Mouse (Mus musculus): ENCODE measurements around the gene Spem1.
A peak's percentile ranks its signal among the peaks of the same experiment; 100 is the strongest.

The Spem1 gene

DNA sequence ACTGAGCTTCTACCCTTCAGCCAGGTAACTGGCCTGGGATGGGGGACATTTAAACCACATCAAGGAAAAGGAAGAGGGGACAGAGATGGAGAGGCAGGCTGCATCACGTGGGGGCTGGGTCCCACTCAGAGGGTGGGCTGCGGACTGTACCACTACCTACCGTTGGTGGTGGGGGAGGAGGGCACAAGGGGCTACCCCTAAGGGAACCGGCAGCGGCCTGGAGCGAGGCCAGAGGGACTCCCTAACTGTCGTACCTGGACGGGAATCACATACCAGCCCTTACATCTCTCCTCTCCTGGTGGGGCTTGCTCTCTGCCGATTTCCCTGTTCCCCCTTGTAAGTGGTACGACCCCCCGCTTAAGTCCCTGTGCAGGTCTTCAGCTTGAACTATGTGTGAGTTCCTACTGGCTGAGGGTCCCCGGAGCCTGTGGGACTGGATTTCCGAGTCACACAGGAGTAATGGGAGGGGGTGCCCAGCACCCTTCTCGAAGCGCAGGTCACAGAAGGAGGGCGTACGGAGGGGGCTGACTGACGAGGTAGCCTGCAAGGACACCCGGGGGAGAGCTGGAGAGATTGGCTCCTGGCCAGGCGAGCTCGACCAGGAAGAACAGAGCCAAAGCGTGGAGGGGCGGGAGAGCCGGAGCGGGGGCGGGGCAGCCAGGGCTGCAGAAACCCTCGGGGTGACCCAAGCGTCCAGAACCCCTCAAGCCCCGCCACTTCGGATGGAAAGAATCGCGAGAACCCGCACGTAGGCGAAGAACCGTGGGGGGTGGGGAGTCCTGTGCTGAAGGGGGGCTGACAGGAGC lies 21.4 kb downstream of the Spem1 start:
- DNase-seq (ENCODE audit: low spot score in 2 of 2) = no peak

GRCm38 (mm10) chr11:69800138-69800391 lies 21.9 kb downstream of the Spem1 start:
- DNase-seq (ENCODE audit: low spot score in 2 of 2) = no peak

DNA sequence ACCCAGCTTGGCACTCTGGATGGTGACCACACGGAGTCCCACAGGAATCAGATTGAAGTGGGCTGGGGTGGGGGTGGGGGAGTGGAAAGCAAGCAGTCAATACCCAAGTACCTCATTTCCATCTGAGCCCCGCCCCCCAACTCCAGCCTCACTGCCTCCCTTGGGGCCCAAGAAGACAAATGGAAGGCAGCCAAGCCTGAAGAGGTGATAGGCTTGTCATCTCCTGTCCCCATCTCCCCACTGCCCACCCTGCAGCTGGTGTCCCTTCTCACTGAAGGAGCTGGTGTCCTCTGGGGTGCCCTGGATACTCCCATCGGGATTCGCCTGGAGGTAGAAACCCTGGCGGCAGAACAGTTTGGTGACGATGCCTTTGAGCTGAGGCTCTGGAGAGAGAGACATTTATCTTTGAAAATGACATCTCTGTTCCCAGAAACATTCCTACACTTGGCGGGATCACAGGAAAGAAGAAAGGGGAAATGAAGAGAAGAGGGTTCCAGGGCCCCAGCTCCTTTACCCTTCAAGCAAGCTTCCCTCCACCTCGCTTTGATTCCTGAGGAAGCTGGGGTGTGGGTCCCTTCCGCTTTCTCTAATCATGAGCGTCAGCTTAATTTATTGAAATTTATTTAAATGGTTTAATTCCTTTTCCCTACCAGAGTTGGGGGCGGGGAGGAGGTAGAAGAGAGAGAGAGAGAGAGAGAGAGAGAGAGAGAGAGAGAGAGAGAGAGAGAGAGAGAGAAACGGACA lies 22.4 kb downstream of the Spem1 start:
- DNase-seq (ENCODE audit: low spot score in 2 of 2) = peak in 1 of 2 experiments; percentile 51

DNA sequence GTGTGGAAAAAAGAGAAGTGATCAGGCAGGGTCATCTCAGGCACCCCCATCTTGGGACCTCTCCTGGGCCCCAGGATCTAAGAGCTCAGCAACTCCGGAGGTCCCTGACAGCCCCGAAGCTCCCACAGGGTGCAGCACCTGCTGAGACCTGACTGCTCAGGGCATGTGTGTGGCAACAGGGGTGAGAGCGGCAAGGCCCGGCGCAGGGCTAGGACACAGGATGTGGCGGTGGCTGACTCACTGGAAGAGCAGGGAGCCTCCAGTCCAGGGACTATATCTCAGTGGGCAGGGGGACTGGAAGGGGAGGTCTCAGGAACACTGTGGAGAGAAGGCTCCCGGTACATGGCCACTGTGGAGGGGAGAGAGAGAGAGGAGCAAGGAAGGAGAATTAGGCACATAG lies 24.1 kb downstream of the Spem1 start:
- DNase-seq (ENCODE audit: low spot score in 2 of 2) = no peak

DNA sequence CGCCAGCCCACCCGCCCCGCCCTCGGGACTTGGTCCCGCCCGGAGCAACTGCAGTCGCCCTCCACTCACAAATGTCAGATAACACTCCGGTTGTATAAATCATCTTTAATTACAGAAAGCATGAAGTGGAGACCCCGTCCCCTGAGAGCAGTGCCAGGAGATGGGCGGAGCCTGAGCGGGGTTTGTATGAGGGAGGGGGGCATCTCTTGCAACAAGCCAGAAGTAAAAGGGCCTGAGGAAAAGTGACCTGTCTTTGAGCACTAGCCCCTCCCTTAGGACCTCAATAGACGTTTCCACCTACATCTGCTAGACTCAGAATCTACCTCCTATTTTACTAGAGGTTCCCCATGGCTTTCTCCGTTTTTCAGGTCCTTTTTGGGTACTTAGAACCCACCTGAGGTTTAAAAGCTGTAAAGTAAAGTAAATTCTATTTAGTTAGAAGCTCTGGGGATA lies 26.0 kb downstream of the Spem1 start:
- DNase-seq (ENCODE audit: low spot score in 2 of 2) = no peak

DNA sequence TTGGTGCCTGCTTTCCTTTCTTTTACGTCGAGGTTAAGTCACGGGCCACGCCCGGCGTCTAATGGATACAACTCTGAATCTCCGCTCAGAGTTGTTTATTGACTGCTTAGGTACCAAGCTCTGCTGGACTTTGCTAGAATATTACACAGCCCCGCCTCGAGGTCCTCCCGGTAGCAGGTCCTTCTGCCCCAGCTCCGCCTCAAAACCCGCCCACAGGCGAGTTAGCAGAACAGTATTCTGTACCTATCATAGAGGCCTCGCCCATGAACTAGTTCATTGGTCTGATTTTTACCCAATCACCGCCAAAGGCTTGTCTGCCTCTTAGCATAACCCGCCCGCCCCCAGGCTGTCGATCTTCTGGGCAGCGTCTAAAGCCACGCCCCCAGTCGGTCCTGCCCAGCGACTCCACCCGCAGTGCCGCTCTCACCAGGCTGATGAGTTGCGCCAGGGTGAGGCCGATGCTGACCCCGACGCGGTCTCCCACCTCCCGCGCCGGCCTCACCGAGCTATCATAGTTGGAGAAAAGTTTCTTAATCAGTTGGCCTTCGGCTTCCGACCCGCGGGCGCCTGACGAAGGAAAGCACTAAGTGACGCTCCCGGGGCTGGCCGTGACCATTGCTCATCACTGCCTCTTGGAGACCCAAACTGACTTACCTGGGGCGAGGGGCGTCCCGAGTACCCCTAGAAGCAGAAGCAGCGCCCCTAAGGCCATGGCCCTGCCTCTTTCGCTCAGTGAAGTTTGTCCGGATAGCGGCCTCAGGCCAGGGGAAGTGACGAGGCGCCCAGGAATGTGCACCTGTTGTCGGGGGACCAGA lies 26.6 kb downstream of the Spem1 start, which contains the start of gene Chrnb1:
Chrnb1 (minus strand) TSS at position 776 of the 815 bp plus-strand sequence.
- DNase-seq (ENCODE audit: low spot score in 2 of 2) = peak; percentile 87 to 89

- DNase-seq (ENCODE audit: low spot score in 2 of 2) = no peak
Measured at GRCm38 (mm10) chr11:69793429-69793828, 28.6 kb downstream of the Spem1 start.

- no peak for DNase-seq (ENCODE audit: low spot score in 2 of 2)
Measured at GRCm38 (mm10) chr11:69791420-69791819, 30.6 kb downstream of the Spem1 start.

DNA sequence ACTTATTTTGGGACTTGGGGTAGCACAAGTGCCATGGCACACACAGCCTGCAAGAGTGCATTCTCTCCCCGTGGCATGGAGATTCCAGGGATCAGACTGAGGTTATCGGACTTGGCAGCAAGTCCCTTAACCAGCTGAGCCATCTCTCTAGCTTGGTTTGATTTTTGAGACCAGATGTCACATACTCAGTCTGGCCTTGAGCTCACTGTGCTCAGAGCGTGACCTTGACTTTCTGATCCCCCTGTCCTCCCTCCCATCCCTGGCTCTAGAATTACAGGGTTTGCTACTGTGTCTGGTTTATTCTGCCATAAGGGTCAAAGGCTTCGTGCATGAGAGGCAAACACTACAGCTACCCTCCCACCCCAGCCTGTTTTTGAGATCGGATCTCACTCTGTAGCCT lies 32.5 kb downstream of the Spem1 start:
- no peak for DNase-seq (ENCODE audit: low spot score in 2 of 2)

DNA sequence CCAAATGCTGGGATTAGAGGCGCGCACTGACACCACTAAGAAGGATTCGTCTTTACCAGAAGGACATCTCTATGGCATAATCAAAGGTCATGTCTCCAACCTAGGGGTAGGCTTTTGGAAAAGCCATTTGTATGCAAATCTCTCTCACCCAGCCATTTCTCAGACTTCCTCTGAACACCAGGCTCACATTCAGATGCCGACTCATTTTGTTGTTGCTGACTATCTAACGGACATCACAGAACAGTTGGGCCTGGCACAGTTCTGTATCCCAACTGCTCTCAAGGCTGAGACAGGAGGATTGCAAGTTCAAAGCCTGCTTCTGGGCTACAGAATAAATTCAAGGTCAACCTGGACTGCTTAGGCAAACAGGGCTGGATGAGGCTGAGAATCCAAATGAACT lies 34.7 kb downstream of the Spem1 start:
- DNase-seq (ENCODE audit: low spot score in 2 of 2) = no peak

DNA sequence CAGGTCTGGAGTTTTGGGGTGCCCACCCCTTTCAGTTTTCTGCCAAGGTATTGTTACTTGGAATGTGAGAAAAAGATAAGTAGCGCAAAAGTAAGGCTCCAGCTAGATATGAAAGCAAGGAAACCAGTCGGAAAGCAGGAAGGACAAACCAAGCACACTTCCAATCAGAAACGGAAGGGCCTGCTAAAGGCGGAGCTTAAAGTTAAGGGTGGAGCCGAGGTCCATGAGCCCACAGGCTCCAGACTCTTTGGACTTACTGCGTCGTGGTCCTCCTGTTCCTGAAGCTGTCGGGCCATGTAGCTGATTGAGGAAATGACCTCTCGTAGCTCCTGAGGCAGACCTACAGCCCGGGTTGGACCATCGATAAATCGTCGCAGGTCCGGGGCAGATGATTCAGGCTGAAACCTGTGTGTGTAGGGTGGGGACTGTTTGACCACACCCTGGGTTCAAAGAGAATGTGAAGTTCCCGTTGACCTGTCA lies 37.1 kb downstream of the Spem1 start:
- DNase-seq (ENCODE audit: low spot score in 2 of 2) = no peak

- DNase-seq (ENCODE audit: low spot score in 2 of 2) = no peak
Measured at GRCm38 (mm10) chr11:69781828-69782227, 40.2 kb downstream of the Spem1 start.

DNA sequence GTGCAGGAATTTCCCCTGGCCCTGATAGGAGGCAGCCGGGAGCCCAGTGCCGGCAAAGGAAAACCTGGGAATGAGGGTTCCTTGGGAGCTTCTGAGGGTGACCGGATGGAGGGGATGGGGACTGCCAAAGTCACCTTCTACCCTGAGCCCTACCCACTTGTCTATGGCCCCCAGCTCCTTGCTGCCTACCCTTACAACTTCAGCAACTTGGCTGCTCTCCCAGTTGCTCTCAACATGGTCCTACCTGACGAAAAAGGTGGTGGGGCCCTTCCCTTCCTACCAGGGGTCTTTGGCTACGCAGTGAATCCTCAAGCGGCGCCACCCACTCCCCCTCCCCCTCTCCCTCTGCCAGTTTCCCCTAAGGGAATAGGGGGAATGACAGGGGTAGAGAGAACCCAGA lies 43.0 kb downstream of the Spem1 start:
- no peak for DNase-seq (ENCODE audit: low spot score in 2 of 2)

- DNase-seq (ENCODE audit: low spot score in 2 of 2) = no peak
Measured at GRCm38 (mm10) chr11:69778258-69778982, 43.6 kb downstream of the Spem1 start.

GRCm38 (mm10) chr11:69777504-69778257 lies 44.3 kb downstream of the Spem1 start:
- DNase-seq (ENCODE audit: low spot score in 2 of 2) = no peak

DNA sequence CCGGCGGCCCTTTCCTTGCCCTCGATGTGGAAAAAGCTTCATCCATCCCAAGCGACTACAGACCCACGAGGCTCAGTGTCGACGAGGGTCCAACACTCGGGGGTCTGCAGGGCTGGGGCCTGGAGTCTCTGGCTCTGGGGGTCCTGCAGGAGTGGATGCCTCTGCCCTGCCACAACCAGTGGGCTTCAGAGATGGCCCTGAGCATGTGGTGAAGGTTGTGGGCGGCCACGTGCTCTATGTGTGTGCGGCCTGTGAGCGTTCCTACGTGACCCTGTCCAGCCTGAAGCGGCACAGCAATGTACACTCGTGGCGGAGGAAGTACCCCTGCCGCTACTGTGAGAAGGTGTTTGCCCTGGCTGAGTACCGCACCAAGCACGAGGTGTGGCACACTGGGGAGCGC lies 45.5 kb downstream of the Spem1 start:
- no peak for DNase-seq (ENCODE audit: low spot score in 2 of 2)

- DNase-seq (ENCODE audit: low spot score in 2 of 2) = no peak
Measured at GRCm38 (mm10) chr11:69775716-69776115, 46.3 kb downstream of the Spem1 start.

DNA sequence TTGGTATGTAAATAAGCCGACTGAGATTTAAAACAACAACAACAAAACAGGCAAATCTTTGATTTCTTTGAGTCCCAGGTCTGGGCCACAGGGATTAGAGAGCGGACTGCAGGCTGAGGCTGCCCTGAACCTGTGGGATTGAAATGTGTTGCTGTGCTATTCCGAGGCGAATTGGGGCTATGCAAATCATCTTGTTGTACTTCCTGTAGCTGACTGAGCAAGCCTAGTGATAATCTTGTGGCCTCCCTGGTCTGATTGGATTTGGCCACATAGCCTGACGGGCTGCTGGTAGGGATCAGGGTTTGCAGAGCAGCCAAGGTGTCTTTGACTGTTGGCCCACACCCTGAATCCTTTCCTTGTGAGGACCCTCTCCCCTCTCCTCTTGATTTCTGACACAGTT lies 47.0 kb downstream of the Spem1 start:
- no peak for DNase-seq (ENCODE audit: low spot score in 2 of 2)
